Mouse (Mus musculus) neural tube, embryonic 15.5 days (tissue): Measurements from ENCODE around the gene Eif6. TPM values are rescaled to one million over a fixed set of nuclear protein-coding genes. Genes with fewer than 3 reads are reported as not detected.

Experiments
- ATAC-seq: fragments of 200-750 bp; cut with Nextera tagmentation; 2 replicates; pipeline ENCODE4 v1.8.0; 2017; ENCODE audit warnings: mild to moderate bottlenecking, moderate TSS enrichment, moderate library complexity; ENCODE audit not compliant: low FRiP score
- H3K27ac ChIP-seq: fragments of 300-500 bp; sonication (generic); replicated peaks from 2 replicates; pipeline ENCODE4 v1.5.1; 2015; ENCODE audit warnings: mild to moderate bottlenecking, inconsistent platforms
- H3K27me3 ChIP-seq: fragments of 300-500 bp; sonication (generic); replicated peaks from 2 replicates; pipeline ENCODE4 v1.6.1; 2015; ENCODE audit warnings: inconsistent platforms
- H3K36me3 ChIP-seq: fragments of 300-500 bp; sonication (generic); 2 replicates; pipeline ENCODE4 v1.6.1; 2015; ENCODE audit warnings: inconsistent platforms
- H3K4me1 ChIP-seq: fragments of 300-500 bp; sonication (generic); 2 replicates; pipeline ENCODE4 v1.6.1; 2015; ENCODE audit warnings: inconsistent platforms
- H3K4me2 ChIP-seq: fragments of 300-500 bp; sonication (generic); 2 replicates; pipeline ENCODE4 v1.6.1; 2015; ENCODE audit warnings: inconsistent platforms, mild to moderate bottlenecking, moderate library complexity
- H3K4me3 ChIP-seq: fragments of 300-500 bp; sonication (generic); replicated peaks from 2 replicates; pipeline ENCODE4 v1.5.1; 2015; ENCODE audit warnings: mild to moderate bottlenecking, inconsistent platforms
- H3K9ac ChIP-seq: fragments of 300-500 bp; sonication (generic); replicated peaks from 2 replicates; pipeline ENCODE4 v1.6.1; 2015; ENCODE audit warnings: mild to moderate bottlenecking, inconsistent platforms
- H3K9me3 ChIP-seq: fragments of 300-500 bp; sonication (generic); replicated peaks from 2 replicates; pipeline ENCODE4 v1.6.1; 2016; ENCODE audit warnings: inconsistent platforms
- WGBS: fragments of 180-500 bp; shearing (Covaris S2); methylation state at CpG from one replicate; pipeline ENCODE4 v1.1.7; 2015; ENCODE audit warnings: mixed read lengths; 5-methylcytosine and 5-hydroxymethylcytosine counted together
- polyA plus RNA-seq: library from polyadenylated mRNA; unstranded; fragments of >200 nt; fragmentation: Nextera tagmentation; extraction: Ambion mirVana; gene quantifications from 2 replicates; pipeline ENCODE4 v1.2.1, GENCODE M21; 2015

The Eif6 gene
- polyA plus RNA-seq, result 153 and 171 TPM in 2 replicates

GRCm38 (mm10) chr2:155826630-155827424 is at the start of gene Eif6:
Gene Eif6 (minus strand): TSS chr2:155826925.
- Histone ChIP-seq H3K36me3 (peaks cover 21% of the 10 kb centered on the region), H3K4me3 (peak within 1 kb of the TSS; percentile 69), H3K27ac (peak within 1 kb of the TSS; percentile 87), H3K9me3 (no peaks in the 10 kb centered on the region), H3K4me2 (peak within 1 kb of the TSS; percentile 93), H3K27me3 (no peaks in the 10 kb centered on the region), H3K4me1 (peaks cover 27% of the 10 kb centered on the region), H3K9ac (peak within 1 kb of the TSS; percentile 73)
- ATAC-seq, result peak; percentile 94
- 2% methylated on average over 27 of the region's 27 CpGs for WGBS

GRCm38 (mm10) chr2:155873636-155874035 is 46.9 kb upstream of the Eif6 start:
- no peaks in the 10 kb centered on the region for H3K9me3 ChIP-seq
- whole genome bisulfite sequencing, result 72% methylated on average over 6 of the region's 6 CpGs
- no peaks in the 10 kb centered on the region for H3K27me3 ChIP-seq
- peaks cover 21% of the 10 kb centered on the region for H3K36me3 ChIP-seq
- no peak overlapping the region for H3K9ac ChIP-seq
- H3K4me2 ChIP-seq, result no peak overlapping the region
- H3K4me1 ChIP-seq, result peaks cover 24% of the 10 kb centered on the region
- no peak overlapping the region for H3K4me3 ChIP-seq
- ATAC-seq, result no peak
- H3K27ac ChIP-seq, result peak overlapping the region; percentile 61

GRCm38 (mm10) chr2:155872930-155873507 is 46.3 kb upstream of the Eif6 start:
- no peak overlapping the region for H3K4me3 ChIP-seq
- no peak for ATAC-seq
- H3K36me3 ChIP-seq, result peaks cover 21% of the 10 kb centered on the region
- H3K27ac ChIP-seq, result peak overlapping the region; percentile 61
- no peak overlapping the region for H3K4me2 ChIP-seq
- no peaks in the 10 kb centered on the region for H3K9me3 ChIP-seq
- no peaks in the 10 kb centered on the region for H3K27me3 ChIP-seq
- H3K9ac ChIP-seq, result no peak overlapping the region
- peaks cover 24% of the 10 kb centered on the region for H3K4me1 ChIP-seq
- 31% methylated on average over 10 of the region's 10 CpGs for WGBS

GRCm38 (mm10) chr2:155872486-155872885 is 45.8 kb upstream of the Eif6 start:
- H3K4me1 ChIP-seq, result peaks cover 24% of the 10 kb centered on the region
- peak overlapping the region; percentile 61 for H3K27ac ChIP-seq
- no peaks in the 10 kb centered on the region for H3K27me3 ChIP-seq
- no peaks in the 10 kb centered on the region for H3K9me3 ChIP-seq
- H3K4me2 ChIP-seq, result no peak overlapping the region
- no peak overlapping the region for H3K9ac ChIP-seq
- no peak for ATAC-seq
- 26% methylated on average over 8 of the region's 8 CpGs for WGBS
- H3K36me3 ChIP-seq, result peaks cover 21% of the 10 kb centered on the region
- H3K4me3 ChIP-seq, result no peak overlapping the region

GRCm38 (mm10) chr2:155869772-155870171 is 43.0 kb upstream of the Eif6 start:
- Histone ChIP-seq H3K36me3 (no peaks in the 10 kb centered on the region; the same call in 1 of the 2 replicates), H3K9me3 (no peaks in the 10 kb centered on the region), H3K27me3 (no peaks in the 10 kb centered on the region), H3K4me3 (no peak overlapping the region), H3K9ac (no peak overlapping the region), H3K4me1 (peaks cover 24% of the 10 kb centered on the region), H3K4me2 (no peak overlapping the region), H3K27ac (no peak overlapping the region)
- ATAC-seq, result no peak
- 80% methylated on average over 5 of the region's 5 CpGs for WGBS

GRCm38 (mm10) chr2:155868320-155868719 is 41.6 kb upstream of the Eif6 start:
- ATAC-seq, result no peak
- Histone ChIP-seq H3K4me3 (no peak overlapping the region), H3K9ac (no peak overlapping the region), H3K4me1 (peaks cover 32% of the 10 kb centered on the region), H3K9me3 (no peaks in the 10 kb centered on the region), H3K27me3 (no peaks in the 10 kb centered on the region), H3K27ac (no peak overlapping the region), H3K36me3 (no peaks in the 10 kb centered on the region; the same call in 1 of the 2 replicates), H3K4me2 (no peak overlapping the region)
- 97% methylated on average over 8 of the region's 8 CpGs for WGBS

GRCm38 (mm10) chr2:155863301-155863867 is 36.7 kb upstream of the Eif6 start:
- no peak overlapping the region for H3K4me3 ChIP-seq
- peak overlapping the region; percentile 65 for H3K27ac ChIP-seq
- H3K27me3 ChIP-seq, result no peaks in the 10 kb centered on the region
- no peaks in the 10 kb centered on the region; the same call in 1 of the 2 replicates for H3K36me3 ChIP-seq
- H3K9me3 ChIP-seq, result no peaks in the 10 kb centered on the region
- ATAC-seq, result peak; percentile 72
- H3K4me2 ChIP-seq, result peak overlapping the region; percentile 39
- peaks cover 23% of the 10 kb centered on the region for H3K4me1 ChIP-seq
- WGBS, result 27% methylated on average over 11 of the region's 11 CpGs
- H3K9ac ChIP-seq, result no peak overlapping the region

- no peak overlapping the region for H3K4me3 ChIP-seq
- peaks cover under 1% of the 10 kb centered on the region; the same call in 1 of the 2 replicates for H3K36me3 ChIP-seq
- no peaks in the 10 kb centered on the region for H3K9me3 ChIP-seq
- no peaks in the 10 kb centered on the region for H3K27me3 ChIP-seq
- ATAC-seq, result peak; percentile 97
- WGBS, result 28% methylated on average over 13 of the region's 13 CpGs
- peak overlapping the region; percentile 74 for H3K27ac ChIP-seq
- peaks cover 23% of the 10 kb centered on the region for H3K4me1 ChIP-seq
- no peak overlapping the region for H3K9ac ChIP-seq
- H3K4me2 ChIP-seq, result peak overlapping the region; percentile 39
Measured at GRCm38 (mm10) chr2:155862573-155863300, 36.0 kb upstream of the Eif6 start.

- Histone ChIP-seq H3K4me1 (peaks cover 23% of the 10 kb centered on the region), H3K4me3 (no peak overlapping the region), H3K9ac (no peak overlapping the region), H3K9me3 (no peaks in the 10 kb centered on the region), H3K27ac (no peak overlapping the region), H3K4me2 (no peak overlapping the region), H3K36me3 (peaks cover 6% of the 10 kb centered on the region), H3K27me3 (no peaks in the 10 kb centered on the region)
- WGBS, result 92% methylated on average over 6 of the region's 6 CpGs
- ATAC-seq, result no peak
Measured at GRCm38 (mm10) chr2:155861581-155861980, 34.9 kb upstream of the Eif6 start.

GRCm38 (mm10) chr2:155860102-155860501 is 33.4 kb upstream of the Eif6 start:
- ATAC-seq, result no peak
- peaks cover 23% of the 10 kb centered on the region for H3K4me1 ChIP-seq
- no peak overlapping the region for H3K9ac ChIP-seq
- no peak overlapping the region for H3K4me3 ChIP-seq
- H3K27ac ChIP-seq, result no peak overlapping the region
- peaks cover 11% of the 10 kb centered on the region for H3K36me3 ChIP-seq
- H3K4me2 ChIP-seq, result no peak overlapping the region
- no peaks in the 10 kb centered on the region for H3K27me3 ChIP-seq
- WGBS, result 81% methylated on average over 7 of the region's 7 CpGs
- no peaks in the 10 kb centered on the region for H3K9me3 ChIP-seq

- WGBS, result 93% methylated on average over 5 of the region's 5 CpGs
- Histone ChIP-seq H3K36me3 (peaks cover 37% of the 10 kb centered on the region), H3K4me2 (no peak overlapping the region), H3K4me1 (0 out of 2 replicates have a peak, but pooled peaks cover 2% of the 10 kb centered on the region), H3K9me3 (no peaks in the 10 kb centered on the region), H3K4me3 (no peak overlapping the region), H3K27me3 (no peaks in the 10 kb centered on the region), H3K27ac (no peak overlapping the region), H3K9ac (no peak overlapping the region)
- ATAC-seq, result no peak
Measured at GRCm38 (mm10) chr2:155852536-155852935, 25.8 kb upstream of the Eif6 start.
